Mouse (Mus musculus) kidney, postnatal 0 days (tissue): ENCODE results near the gene Adrb1. TPM values are rescaled to one million over a fixed set of nuclear protein-coding genes. Genes with fewer than 3 reads are reported as not detected.
A peak's percentile ranks its signal among the peaks of the same experiment; 100 is the strongest.

Experiments
- ATAC-seq: fragments of 200-750 bp; cut with Nextera tagmentation; replicated peaks from 2 replicates; pipeline ENCODE4 v1.8.0; 2017; ENCODE audit warnings: low read depth, moderate number of reproducible peaks, moderate TSS enrichment, moderate library complexity; ENCODE audit not compliant: low FRiP score
- DNase-seq: peaks from one replicate; pipeline ENCODE4 v3.0.0-alpha.2; 2016; ENCODE audit warnings: low spot score
- H3K27ac ChIP-seq: fragments of 300-500 bp; sonication (generic); 2 replicates; pipeline ENCODE4 v1.5.1; 2014; ENCODE audit warnings: mild to moderate bottlenecking
- H3K27me3 ChIP-seq: fragments of 300-500 bp; sonication (generic); 2 replicates; pipeline ENCODE4 v1.6.1; 2014; ENCODE audit warnings: low read length, mixed read lengths; ENCODE audit not compliant: insufficient read depth
- H3K36me3 ChIP-seq: fragments of 300-500 bp; sonication (generic); 2 replicates; pipeline ENCODE4 v1.6.1; 2014; ENCODE audit warnings: low read length, mixed read lengths; ENCODE audit not compliant: insufficient read depth
- H3K4me1 ChIP-seq: fragments of 300-500 bp; sonication (generic); replicated peaks from 2 replicates; pipeline ENCODE4 v1.6.1; 2014; ENCODE audit warnings: antibody characterized with exemption, low read length, mixed read lengths; ENCODE audit not compliant: insufficient read depth
- H3K4me2 ChIP-seq: fragments of 300-500 bp; sonication (generic); 2 replicates; pipeline ENCODE4 v1.6.1; 2014; ENCODE audit warnings: mild to moderate bottlenecking, low read length, moderate library complexity, mixed read lengths
- H3K4me3 ChIP-seq: fragments of 300-500 bp; sonication (generic); replicated peaks from 2 replicates; pipeline ENCODE4 v1.5.1; 2014; ENCODE audit warnings: low read depth, low read length
- H3K9ac ChIP-seq: fragments of 300-500 bp; sonication (generic); 2 replicates; pipeline ENCODE4 v1.6.1; 2014; ENCODE audit warnings: low read depth, low read length
- H3K9me3 ChIP-seq: fragments of 300-500 bp; sonication (generic); replicated peaks from 2 replicates; pipeline ENCODE4 v1.6.1; 2016; ENCODE audit warnings: low read length, inconsistent platforms, mixed read lengths
- CTCF ChIP-seq: IDR thresholded peaks from 2 replicates; pipeline ENCODE4 v1.5.1; 2016; ENCODE audit warnings: antibody characterized with exemption, low read depth, mild to moderate bottlenecking, moderate library complexity
- WGBS: fragments of 180-500 bp; shearing (Covaris S2); extraction: QIAGEN DNeasy Blood & Tissue Kit; methylation state at CpG from one replicate; pipeline ENCODE4 v1.1.7; 2014; 5-methylcytosine and 5-hydroxymethylcytosine counted together
- polyA plus RNA-seq: library from polyadenylated mRNA; unstranded; fragments of >200 nt; fragmentation: Nextera tagmentation; extraction: Ambion mirVana; gene quantifications from 2 replicates; pipeline ENCODE4 v1.2.1, GENCODE M21; 2015

Gene Adrb1
- polyA plus RNA-seq, 1 experiment from 2014 or later = 0.55 TPM

GRCm38 (mm10) chr19:56723331-56724125, 1.5 kb downstream of the Adrb1 start:
- WGBS = under 1% methylated on average over 71 of the region's 71 CpGs
- ATAC-seq = peak; percentile 55; the same call in 1 of the 2 replicates
- peak; percentile 68 for DNase-seq
- Histone ChIP-seq H3K4me2 (peak overlapping the region; percentile 83), H3K4me1 (peaks cover 22% of the 10 kb centered on the region; the same call in 1 of the 2 replicates), H3K27me3 (peaks cover 64% of the 10 kb centered on the region), H3K9ac (peak overlapping the region; percentile 47; the same call in 1 of the 2 replicates), H3K36me3 (no peaks in the 10 kb centered on the region), H3K9me3 (no peaks in the 10 kb centered on the region), H3K4me3 (peak overlapping the region; percentile 49), H3K27ac (no peak overlapping the region)
- TF ChIP-seq CTCF = no peak

GRCm38 (mm10) chr19:56724126-56724597, 2.2 kb downstream of the Adrb1 start:
- peak overlapping the region; percentile 83 for H3K4me2 ChIP-seq
- 5% methylated on average over 13 of the region's 13 CpGs for WGBS
- no peaks in the 10 kb centered on the region for H3K36me3 ChIP-seq
- H3K9ac ChIP-seq = 0 out of 2 replicates have a peak overlapping the region, but pooled peaks have one; percentile 47
- peaks cover 22% of the 10 kb centered on the region; the same call in 1 of the 2 replicates for H3K4me1 ChIP-seq
- peaks cover 59% of the 10 kb centered on the region for H3K27me3 ChIP-seq
- H3K27ac ChIP-seq = no peak overlapping the region
- peak overlapping the region; percentile 49 for H3K4me3 ChIP-seq
- TF ChIP-seq CTCF = no peak
- H3K9me3 ChIP-seq = no peaks in the 10 kb centered on the region
- DNase-seq (no peak), ATAC-seq (no peak)

- peak; percentile 56 for DNase-seq
- ATAC-seq = no peak
- peaks cover 16% of the 10 kb centered on the region; the same call in 1 of the 2 replicates for H3K4me1 ChIP-seq
- H3K9me3 ChIP-seq = no peaks in the 10 kb centered on the region
- H3K9ac ChIP-seq = no peak overlapping the region
- H3K36me3 ChIP-seq = no peaks in the 10 kb centered on the region
- no peak overlapping the region for H3K27ac ChIP-seq
- no peak overlapping the region for H3K4me3 ChIP-seq
- peaks cover 42% of the 10 kb centered on the region for H3K27me3 ChIP-seq
- 59% methylated on average over 14 of the region's 14 CpGs for WGBS
- TF ChIP-seq CTCF = no peak
- no peak overlapping the region for H3K4me2 ChIP-seq
These were observed 5.3 kb downstream of the Adrb1 start for GRCm38 (mm10) chr19:56727170-56727877.

- ATAC-seq (no peak), DNase-seq (peak; percentile 36)
- Histone ChIP-seq H3K27ac (no peak overlapping the region), H3K9ac (no peak overlapping the region), H3K4me2 (no peak overlapping the region), H3K9me3 (no peaks in the 10 kb centered on the region), H3K4me1 (no peaks in the 10 kb centered on the region), H3K36me3 (no peaks in the 10 kb centered on the region), H3K4me3 (no peak overlapping the region), H3K27me3 (peaks cover 9% of the 10 kb centered on the region; the same call in 1 of the 2 replicates)
- 58% methylated on average over 7 of the region's 7 CpGs for WGBS
- TF ChIP-seq CTCF = peak; percentile 49; the same call in 1 of the 2 replicates
These were observed 12.1 kb downstream of the Adrb1 start for GRCm38 (mm10) chr19:56734033-56734572.

- Histone ChIP-seq H3K36me3 (no peaks in the 10 kb centered on the region), H3K27ac (no peak overlapping the region), H3K4me2 (no peak overlapping the region), H3K4me3 (no peak overlapping the region), H3K27me3 (peaks cover 6% of the 10 kb centered on the region; the same call in 1 of the 2 replicates), H3K9me3 (no peaks in the 10 kb centered on the region), H3K9ac (no peak overlapping the region), H3K4me1 (no peaks in the 10 kb centered on the region)
- WGBS = 46% methylated on average over 4 of the region's 4 CpGs
- DNase-seq (no peak), ATAC-seq (no peak)
- TF ChIP-seq CTCF = no peak
These were observed 13.7 kb downstream of the Adrb1 start for GRCm38 (mm10) chr19:56735747-56736146.

GRCm38 (mm10) chr19:56736287-56736686, 14.3 kb downstream of the Adrb1 start:
- DNase-seq (no peak), ATAC-seq (no peak)
- Histone ChIP-seq H3K4me3 (no peak overlapping the region), H3K36me3 (no peaks in the 10 kb centered on the region), H3K27me3 (0 out of 2 replicates have a peak, but pooled peaks cover under 1% of the 10 kb centered on the region), H3K27ac (no peak overlapping the region), H3K9ac (no peak overlapping the region), H3K4me1 (no peaks in the 10 kb centered on the region), H3K9me3 (no peaks in the 10 kb centered on the region), H3K4me2 (no peak overlapping the region)
- no peak for TF ChIP-seq CTCF
- 51% methylated on average over 5 of the region's 5 CpGs for WGBS
